Mouse (Mus musculus): Measurements from ENCODE around the gene Pcsk7. TPM values are rescaled to one million over a fixed set of nuclear protein-coding genes. Genes with fewer than 3 reads are reported as not detected.

Pcsk7 gene
- total RNA-seq, 2 experiments from 2014 or later = 9.6 to 11.8 TPM

GRCm38 (mm10) chr9:45936883-45937282 lies 30.6 kb downstream of the Pcsk7 start:
- peak; percentile 50 for ATAC-seq (replicated peaks; ENCODE audit: low FRiP score, poor library complexity, severe bottlenecking)

GRCm38 (mm10) chr9:45938088-45938487 lies 31.8 kb downstream of the Pcsk7 start:
- ATAC-seq (replicated peaks; ENCODE audit: low FRiP score, poor library complexity, severe bottlenecking) = no peak

GRCm38 (mm10) chr9:45938952-45939637 lies 32.8 kb downstream of the Pcsk7 start:
- ATAC-seq (replicated peaks; ENCODE audit: low FRiP score, poor library complexity, severe bottlenecking) = no peak

- no peak for ATAC-seq (replicated peaks; ENCODE audit: low FRiP score, poor library complexity, severe bottlenecking)
Observed at GRCm38 (mm10) chr9:45939794-45940193, 33.5 kb downstream of the Pcsk7 start.

- ATAC-seq (replicated peaks; ENCODE audit: low FRiP score, poor library complexity, severe bottlenecking) = no peak
Observed at GRCm38 (mm10) chr9:45941329-45941888, 35.1 kb downstream of the Pcsk7 start.

GRCm38 (mm10) chr9:45942464-45942863 lies 36.2 kb downstream of the Pcsk7 start:
- no peak for ATAC-seq (replicated peaks; ENCODE audit: low FRiP score, poor library complexity, severe bottlenecking)

- no peak for ATAC-seq (replicated peaks; ENCODE audit: low FRiP score, poor library complexity, severe bottlenecking)
Observed at GRCm38 (mm10) chr9:45942916-45943315, 36.6 kb downstream of the Pcsk7 start.

GRCm38 (mm10) chr9:45943628-45944505 lies 37.6 kb downstream of the Pcsk7 start:
- ATAC-seq (replicated peaks; ENCODE audit: low FRiP score, poor library complexity, severe bottlenecking) = no peak

GRCm38 (mm10) chr9:45944506-45945400 lies 38.5 kb downstream of the Pcsk7 start:
- no peak for ATAC-seq (replicated peaks; ENCODE audit: low FRiP score, poor library complexity, severe bottlenecking)

- ATAC-seq (replicated peaks; ENCODE audit: low FRiP score, poor library complexity, severe bottlenecking) = no peak
Observed at GRCm38 (mm10) chr9:45945721-45946120, 39.4 kb downstream of the Pcsk7 start.

- no peak for ATAC-seq (replicated peaks; ENCODE audit: low FRiP score, poor library complexity, severe bottlenecking)
Observed at GRCm38 (mm10) chr9:45946182-45946871, 40.0 kb downstream of the Pcsk7 start.

GRCm38 (mm10) chr9:45946872-45947183 lies 40.5 kb downstream of the Pcsk7 start:
- ATAC-seq (replicated peaks; ENCODE audit: low FRiP score, poor library complexity, severe bottlenecking) = no peak

GRCm38 (mm10) chr9:45952057-45952456 lies 45.8 kb downstream of the Pcsk7 start:
- no peak for ATAC-seq (replicated peaks; ENCODE audit: low FRiP score, poor library complexity, severe bottlenecking)

GRCm38 (mm10) chr9:45952890-45953289 lies 46.6 kb downstream of the Pcsk7 start:
- ATAC-seq (replicated peaks; ENCODE audit: low FRiP score, poor library complexity, severe bottlenecking) = no peak

GRCm38 (mm10) chr9:45953511-45954293 lies 47.4 kb downstream of the Pcsk7 start:
- peak; percentile 16; the same call in 1 of the 2 replicates for ATAC-seq (replicated peaks; ENCODE audit: low FRiP score, poor library complexity, severe bottlenecking)

GRCm38 (mm10) chr9:45954294-45955106 lies 48.2 kb downstream of the Pcsk7 start:
- peak; percentile 50 for ATAC-seq (replicated peaks; ENCODE audit: low FRiP score, poor library complexity, severe bottlenecking)

- peak; percentile 93 for ATAC-seq (replicated peaks; ENCODE audit: low FRiP score, poor library complexity, severe bottlenecking)
Observed at GRCm38 (mm10) chr9:45955107-45955963, 49.0 kb downstream of the Pcsk7 start, which contains the start of gene Sidt2. TSS of gene Sidt2 (minus strand) at chr9:45955258.

All from erythroblast, adult 5-6 weeks (primary cell).